Mouse (Mus musculus): ENCODE results near the gene Tubb4b. TPM values are rescaled to one million over a fixed set of nuclear protein-coding genes. Genes with fewer than 3 reads are reported as not detected.

The Tubb4b gene
- total RNA-seq, 2 experiments from 2014 or later = 189 to 229 TPM

DNA sequence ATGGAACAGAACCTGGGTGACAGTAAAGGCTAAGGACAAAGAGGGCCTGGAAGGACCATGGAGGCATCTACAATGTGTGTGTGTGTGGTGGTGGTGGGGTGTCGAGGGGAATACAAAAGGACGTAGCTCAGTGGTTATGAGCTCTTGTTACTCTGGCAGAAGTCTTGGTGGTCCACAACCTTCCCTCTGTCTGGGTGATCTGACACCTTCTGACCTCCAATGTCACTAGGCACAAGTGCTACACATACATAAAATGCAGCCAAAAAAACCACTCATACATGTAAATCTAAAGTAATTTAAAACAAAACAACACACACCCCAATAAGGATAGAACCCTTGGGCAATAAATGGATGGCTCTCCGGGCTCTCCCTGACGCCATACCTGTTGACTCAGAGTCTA lies 2.9 kb upstream of the Tubb4b start:
- no peak for DNase-seq
- intact Hi-C loops (cut with DNase I) = no loop called here

DNA sequence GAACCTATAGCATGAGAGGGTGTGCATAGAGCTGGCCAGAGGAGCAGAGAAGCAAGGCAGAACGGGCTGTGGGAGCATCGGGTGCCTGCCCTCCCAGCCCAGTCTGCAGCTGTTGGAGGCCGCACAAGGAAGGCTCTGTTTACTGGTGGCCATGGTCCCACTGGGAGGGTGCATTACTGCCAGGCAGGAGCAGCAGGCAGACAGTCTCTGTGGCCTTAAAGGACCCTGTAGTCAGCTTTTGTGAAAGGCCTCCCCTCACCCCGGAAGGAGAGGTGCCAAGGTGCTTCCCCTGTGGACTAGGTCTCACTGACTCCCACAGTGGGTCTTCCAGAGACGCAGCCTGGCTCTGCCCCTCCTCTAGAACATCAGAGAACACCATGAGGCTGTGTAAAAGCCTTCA lies 2.4 kb upstream of the Tubb4b start:
- intact Hi-C loops (cut with DNase I) = no loop called here
- DNase-seq = peak; percentile 39 to 40

DNA sequence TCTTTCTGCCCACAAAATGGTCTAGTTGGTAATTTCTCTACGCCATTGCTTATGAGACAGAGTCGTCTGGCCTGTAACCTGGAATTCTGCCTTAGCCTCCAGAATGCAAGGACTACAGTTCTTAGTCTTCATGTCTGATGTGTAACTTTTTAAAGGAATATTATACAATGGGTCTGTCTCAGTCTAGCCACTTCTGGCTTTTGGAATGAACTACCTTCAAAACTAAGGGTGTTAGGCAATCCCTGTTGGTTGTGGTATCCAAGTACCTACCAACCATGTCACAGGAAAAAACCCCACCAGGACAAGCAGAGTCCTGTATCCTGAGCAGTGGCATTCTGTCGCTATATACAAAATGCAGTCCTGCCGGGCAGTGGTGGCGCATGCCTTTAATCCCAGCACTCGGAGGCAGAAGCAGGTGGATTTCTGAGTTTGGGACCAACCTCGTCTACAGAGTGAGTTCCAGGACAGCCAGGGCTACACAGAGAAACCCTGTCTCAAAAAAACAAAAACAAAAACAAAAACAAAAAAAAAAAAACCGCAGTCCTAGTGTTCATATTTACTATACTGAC lies 1.4 kb upstream of the Tubb4b start:
- no peak for DNase-seq
- intact Hi-C loops (cut with DNase I) = no loop called here

DNA sequence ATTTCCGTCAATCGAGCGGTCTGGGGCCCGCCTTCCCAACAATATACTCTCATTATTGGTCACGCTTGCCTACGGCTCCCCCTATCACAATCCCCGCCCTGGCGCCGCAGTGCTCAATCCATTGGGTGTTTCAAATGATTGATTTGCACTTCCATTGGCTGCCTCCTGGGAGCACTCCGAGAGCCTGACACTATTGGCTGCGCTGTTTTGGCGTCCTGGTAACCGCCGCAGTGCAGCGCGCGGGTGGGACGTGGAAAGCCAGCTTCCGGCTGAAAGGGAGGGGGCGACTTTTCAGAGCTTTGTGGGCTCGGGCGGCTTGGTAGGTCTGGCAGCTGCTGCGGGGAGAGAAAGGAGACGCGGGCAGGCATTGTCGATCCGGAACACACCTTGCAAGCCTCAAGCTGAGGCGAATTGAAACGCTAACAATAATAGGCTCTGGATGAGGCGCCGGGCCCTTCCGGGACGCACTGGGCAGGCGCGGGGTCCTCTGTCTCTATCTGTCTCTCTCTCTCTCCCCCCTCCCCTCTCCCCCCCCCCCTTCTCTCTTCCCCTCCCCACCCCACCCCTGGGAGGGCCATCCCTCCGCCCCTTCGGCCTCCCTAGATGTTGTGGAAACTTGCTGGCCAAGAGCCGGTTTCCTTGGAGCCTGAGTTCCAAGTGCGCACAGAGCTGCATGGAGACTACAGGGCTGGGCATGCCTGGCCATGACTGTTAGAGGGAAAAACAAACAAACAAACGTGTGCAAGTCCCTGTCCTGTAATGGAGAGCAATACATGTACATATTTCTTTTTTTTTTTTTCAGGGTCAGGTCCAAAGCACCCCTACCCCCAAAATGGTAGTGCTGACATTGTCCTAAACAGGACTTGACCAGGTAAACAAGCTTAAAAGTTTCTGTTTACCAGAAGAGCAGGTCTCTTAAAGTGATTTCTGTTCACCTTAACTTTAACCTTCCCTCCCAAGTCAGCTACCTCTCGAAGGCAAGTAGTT lies 557 bp upstream of the Tubb4b start:
- peak; percentile 94 to 99 for DNase-seq
- intact Hi-C loops (cut with DNase I) = no loop called here

DNA sequence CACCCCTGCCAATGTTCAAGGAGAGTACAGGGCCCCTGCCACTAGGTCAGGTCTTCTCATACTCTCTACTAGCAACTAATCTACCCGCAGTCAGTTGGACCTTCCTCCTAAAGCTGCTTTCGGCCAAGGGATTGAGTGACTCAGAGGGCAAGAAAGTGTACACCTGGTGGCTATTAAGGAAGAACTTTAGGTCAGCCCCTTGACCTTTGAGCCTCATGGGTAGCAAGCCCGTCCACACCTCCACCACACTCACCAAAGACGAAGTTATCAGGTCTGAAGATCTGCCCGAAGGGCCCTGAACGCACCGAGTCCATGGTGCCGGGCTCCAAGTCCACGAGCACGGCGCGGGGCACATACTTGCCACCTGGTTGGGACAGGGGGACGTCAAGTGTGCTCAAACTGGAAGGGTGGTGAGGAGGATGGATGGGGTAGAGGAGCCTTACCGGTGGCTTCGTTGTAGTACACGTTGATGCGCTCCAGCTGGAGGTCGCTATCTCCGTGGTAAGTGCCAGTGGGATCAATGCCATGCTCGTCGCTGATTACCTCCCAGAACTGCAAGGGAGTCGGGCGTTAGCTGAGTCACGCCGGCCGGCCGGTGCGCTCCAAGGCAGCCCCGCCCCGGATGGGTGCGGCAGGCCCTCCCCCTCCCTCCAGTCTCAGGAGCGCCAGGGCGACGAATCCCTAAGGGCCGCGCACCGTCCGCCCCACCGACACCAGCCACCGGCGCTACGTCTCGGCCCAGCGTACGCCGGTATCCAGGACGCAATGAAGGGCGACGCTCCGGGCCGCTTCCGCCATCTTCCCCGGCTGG lies 616 bp downstream of the Tubb4b start:
- DNase-seq = peak; percentile 72 to 78
- intact Hi-C loops (cut with DNase I) = no loop called here

DNA sequence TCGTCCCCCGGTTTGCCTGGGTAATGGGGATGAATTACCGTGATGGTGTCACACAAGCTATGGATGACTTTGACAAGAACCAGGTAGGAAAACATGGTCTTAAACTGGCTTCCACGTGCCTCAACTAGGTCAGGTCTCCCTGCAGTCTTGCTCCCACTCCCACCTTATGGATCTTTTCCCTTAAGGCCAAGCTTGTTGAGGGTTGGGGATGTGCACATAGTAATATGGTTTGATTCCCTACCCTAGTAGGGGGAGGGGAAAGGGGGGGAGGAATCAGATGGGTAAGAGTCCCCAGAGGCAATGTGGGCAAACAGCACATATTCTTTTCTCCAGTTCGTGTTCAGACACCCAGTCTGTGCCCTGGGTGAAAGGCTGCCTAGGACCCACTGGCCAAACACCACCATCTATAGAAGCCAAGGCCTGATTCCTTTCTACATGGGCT lies 3.1 kb downstream of the Tubb4b start:
- intact Hi-C loops (cut with DNase I) = no loop called here
- no peak for DNase-seq

DNA sequence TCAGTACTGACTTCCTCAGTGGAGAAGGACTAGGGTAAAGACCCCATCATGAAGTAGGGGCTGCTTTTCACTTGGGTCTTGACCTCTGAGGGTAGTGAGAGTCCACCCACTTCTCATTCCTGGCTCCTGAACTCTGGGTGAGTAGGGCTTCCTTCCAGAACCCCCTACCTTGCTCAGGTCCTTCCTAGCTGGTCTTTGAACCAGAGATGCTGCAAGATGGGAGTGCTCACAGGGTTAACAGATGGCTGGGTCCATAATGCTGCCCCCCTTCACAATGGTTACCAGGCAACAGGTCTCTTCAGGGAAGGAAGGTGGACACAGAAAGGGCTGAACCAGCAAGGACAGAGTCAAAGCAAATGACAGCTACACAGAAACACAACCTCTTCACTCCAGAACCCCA lies 6.1 kb downstream of the Tubb4b start, which contains the start of gene Fam166a:
Gene Fam166a, plus strand, starts transcription at position 301 of the 400 bp plus-strand sequence.
- DNase-seq = no peak
- intact Hi-C loops (cut with DNase I) = no loop called here

DNA sequence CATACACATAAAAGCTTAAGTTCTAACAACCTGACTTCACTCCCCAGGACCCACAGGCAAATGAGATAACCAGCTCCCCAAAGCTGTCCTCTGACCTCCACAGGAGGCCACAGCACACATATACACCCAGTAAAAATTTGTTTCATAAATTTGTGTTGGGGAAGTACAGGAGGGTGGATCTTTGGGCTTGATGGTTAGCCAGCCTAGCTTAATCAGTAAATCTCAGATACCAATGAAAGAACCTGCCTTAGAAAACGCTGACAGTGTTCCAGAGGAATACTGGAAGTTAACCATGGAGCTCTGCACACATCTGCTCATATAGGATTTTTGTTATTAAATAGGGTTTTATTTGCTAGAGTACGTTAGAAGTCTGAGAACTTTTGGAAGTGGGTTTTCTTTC lies 6.8 kb downstream of the Tubb4b start:
- intact Hi-C loops (cut with DNase I) = no loop called here
- DNase-seq = no peak

DNA sequence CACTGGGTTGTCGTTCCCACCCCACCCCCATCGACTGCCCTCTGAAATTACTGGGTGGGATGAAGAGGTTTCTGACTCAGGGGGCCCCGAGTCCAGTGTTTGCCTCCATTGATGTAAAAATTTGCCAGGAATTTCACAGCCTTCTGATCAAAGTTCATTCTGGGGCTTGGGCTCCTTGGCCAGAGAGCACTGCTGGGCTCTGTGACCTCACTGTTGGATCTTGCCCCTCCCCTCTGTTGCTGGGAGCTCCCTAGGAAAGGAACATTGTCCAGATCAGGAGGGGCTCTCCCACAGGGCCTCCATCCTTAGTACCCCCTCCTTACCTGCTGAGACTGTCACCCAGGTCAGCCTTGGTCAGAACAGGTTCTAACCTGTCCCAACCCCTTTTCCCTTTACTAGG lies 10.1 kb downstream of the Tubb4b start, which contains the start of gene Stpg3:
Gene Stpg3, minus strand, starts transcription at position 194 of the 400 bp plus-strand sequence.
- intact Hi-C loops (cut with DNase I) = no loop called here
- DNase-seq = no peak

DNA sequence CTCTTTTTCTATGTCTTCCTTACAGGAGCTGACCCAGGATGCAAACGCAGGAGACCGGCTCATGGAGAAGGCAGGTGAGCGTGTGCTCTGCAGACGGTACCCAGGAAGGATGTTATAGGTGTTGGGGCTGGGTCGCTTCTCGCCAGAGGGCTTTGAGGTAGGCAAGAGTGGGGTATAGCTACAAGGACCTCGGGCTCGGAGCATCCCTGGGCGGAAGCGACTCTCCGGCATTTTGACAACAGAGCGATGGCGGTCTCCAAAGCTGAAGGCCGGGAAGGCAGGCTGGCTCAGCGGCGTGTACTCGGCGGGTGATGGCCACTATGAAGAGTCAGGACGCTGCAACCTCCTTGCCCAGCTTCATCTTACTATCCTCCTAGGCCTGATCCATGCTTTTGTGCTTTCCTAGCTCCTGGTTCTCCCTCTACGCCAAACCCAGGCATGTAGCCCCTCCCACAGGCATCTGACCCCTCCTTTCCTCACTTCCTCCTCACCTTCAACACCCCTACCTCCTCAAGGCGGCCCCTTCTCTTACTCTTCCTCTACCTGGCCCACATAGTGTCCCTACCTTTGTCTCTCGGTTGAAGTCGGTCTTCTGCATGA lies 11.1 kb downstream of the Tubb4b start:
- intact Hi-C loops (cut with DNase I) = no loop called here
- DNase-seq = no peak

DNA sequence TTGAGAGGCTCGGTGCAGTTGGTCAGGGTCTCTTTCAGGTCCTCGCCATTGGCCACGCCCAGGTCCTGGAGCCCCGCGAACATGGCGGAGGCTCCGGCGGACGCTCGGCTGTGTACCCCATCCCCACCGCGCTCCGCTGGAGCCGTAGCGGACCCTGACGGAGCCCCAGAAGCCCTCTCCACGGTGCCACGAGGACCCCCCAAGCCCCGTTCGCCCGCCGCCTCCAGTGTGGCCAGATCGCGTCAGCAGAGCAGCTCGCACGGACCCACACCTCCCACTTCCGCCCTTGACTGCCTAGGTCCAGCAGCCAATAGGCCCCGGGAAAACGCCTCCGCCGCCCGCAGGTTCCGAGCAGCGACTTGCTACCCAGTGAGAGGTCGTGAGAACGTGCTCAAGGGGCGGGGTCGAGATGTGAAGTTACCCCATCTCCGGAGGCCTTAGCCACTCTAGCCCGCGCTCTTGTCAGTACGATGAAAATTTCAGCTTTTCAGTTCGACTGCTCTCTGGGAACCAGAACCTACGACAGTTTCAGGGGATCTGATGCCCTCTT lies 13.3 kb downstream of the Tubb4b start, which contains the start of gene Nelfb:
Gene Nelfb, minus strand, starts transcription at position 369 of the 550 bp plus-strand sequence.
- peak; percentile 89 to 92 for DNase-seq
- intact Hi-C loops (cut with DNase I) = no loop called here

DNA sequence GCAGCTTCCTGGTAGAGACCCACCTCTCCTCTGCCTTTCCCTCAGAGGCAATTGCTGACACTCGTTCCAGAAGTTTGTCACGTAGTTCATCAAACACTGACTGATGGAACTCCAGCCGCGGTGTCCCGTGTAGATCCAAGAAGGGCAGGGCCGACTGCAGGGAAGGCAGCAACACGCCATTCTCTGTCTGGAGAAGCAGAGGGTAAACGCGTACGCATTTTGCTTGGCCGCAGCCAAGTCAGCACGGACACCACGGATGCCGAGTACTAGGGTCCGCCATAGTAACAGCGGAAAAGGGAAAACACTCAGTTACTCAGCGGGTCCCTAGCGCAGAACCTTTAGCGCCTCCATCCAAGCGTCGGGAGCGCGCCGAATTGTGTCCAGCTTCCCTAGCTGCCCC lies 13.8 kb downstream of the Tubb4b start:
- intact Hi-C loops (cut with DNase I) = no loop called here
- DNase-seq = no peak

DNA sequence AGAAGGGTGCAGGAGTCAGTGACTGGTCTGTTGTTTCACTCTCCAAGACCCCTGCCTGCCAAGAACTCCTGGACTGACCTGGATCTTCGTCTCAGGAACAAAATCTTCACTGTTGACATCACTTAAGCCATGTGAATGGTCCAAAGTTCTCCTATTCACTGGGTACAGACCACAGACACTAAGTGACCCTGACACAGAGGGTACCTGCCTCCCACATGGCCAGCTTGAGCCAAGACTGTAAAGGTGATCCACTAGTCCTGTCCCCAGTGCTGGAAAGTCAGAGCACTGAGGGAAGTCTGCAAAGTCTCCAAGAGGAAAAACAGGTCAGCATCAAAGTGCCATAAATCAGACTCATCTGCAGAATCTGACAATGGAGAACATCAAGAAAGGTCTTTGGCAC lies 16.9 kb downstream of the Tubb4b start:
- no peak for DNase-seq
- intact Hi-C loops (cut with DNase I) = no loop called here

DNA sequence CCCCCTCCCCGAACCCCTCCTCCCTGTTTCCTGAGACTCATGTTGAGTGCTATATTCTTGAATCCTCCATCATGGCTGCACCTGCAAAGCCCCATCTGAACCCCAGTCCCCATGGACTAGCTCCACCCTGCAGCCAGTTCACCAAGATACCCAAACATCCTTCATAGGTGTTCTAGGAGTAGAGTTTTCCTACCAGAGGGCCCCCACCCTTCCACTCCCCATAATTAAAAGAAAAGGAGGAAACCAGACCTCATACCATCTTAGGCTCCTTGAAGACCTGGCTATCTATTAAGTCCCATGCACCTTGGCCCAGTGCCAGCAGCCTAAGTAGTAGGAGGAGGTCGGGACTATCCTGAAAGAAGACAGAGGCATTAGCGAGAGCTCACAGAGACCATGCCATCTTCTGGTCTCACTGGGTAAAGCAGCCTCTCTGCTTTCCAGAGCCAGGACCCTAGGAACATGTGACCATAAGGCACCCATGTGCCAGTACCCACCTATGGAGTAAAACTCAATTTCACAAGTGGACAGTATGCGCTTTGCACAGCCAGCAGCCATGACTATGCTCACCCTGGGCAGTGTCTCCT lies 20.8 kb downstream of the Tubb4b start:
- intact Hi-C loops (cut with DNase I) = no loop called here
- DNase-seq = no peak

DNA sequence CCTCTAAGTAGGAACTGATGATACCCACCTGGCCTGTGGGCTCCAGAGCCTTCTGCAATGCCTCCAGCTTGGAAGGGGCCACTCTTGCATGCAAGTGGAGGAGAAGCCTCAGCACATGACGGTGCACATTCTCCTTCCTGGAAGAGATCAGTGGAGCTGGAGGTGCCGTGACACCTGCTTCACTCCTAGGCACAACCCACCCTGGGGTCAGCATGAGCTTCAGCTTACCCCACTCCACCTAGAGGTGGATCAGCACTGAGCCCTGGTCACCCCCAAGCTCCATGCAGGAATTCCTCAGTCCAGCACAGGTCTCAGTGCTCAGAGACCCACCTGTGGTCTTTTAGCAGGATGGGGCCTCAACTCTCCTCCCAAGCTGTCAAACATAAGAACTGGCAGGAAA lies 23.9 kb downstream of the Tubb4b start:
- DNase-seq = no peak
- intact Hi-C loops (cut with DNase I) = no loop called here

DNA sequence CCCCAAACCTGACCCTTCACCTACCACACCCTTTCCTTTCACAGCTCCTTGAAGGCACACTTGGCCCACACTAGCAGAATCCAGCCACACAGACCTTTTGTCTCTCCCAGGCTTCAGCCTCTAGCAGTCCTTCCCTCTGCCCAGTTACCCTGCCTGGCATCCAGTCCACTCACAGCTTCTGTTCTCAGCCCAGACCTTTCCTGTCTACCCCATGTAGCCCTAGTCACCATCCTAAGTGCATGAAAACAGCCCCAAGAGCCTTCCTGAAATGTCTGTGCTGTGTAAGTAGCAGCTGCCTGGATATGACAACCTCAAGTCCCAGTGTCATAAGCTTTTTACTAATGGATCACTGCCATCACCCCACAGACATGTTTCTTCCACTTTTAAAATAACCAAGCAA lies 26.6 kb downstream of the Tubb4b start:
- intact Hi-C loops (cut with DNase I) = no loop called here
- no peak for DNase-seq

DNA sequence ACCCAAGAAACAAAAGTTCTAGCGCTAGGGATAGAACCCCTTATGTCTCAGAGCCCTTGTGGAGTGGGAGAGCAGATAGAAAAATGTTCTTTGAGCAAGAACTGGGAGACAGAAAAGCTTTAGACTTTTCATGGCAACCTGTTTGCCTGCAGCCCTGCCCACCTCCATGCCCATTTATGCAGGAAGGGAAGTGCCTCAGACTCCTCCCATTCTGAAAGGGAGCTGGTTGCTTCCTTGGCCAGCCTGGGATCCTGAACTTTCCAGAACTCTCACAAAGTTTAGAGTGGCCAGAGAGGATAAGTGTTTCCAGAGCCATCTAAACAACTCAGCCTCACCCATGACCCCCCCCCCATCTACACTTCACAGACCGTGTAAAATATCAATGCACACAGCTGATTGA lies 27.3 kb downstream of the Tubb4b start:
- intact Hi-C loops (cut with DNase I) = no loop called here
- DNase-seq = no peak

DNA sequence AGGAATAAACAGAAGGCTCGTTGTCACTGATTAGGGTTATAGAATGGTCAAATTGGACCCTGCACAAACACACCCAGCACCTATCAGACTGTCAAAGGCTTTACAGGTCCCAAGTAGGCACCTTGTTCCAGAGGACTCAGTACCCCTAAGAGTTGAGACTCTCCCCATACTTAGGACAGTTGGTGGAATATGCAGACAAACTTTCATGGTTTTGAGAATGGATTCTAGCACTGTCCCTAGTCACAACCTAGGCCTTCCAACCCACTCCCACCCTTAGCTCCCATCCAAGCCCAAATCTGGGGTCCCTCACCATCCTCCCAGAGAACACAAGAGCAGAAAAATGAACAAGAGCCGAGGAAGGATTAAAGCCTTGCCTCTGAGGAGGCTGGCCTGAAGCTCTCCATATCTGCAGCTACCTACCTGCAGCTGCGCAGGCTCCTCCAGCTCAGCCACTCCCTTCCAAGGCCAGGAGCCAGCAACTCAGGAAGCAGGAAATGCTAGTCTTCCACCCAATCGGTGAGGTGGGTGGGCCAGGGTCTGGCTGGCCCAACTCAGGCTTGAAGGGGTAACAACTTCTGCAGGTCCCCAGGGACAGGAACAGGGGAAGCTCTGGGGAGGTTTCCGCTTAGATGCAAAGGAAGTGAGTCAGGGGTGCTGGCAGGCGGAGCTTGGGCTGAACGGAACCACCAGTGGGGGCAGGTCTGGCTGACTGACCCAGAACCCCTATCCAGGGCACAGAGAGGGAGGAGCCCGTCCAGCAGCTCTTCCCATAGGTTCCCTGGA lies 28.1 kb downstream of the Tubb4b start, which contains the start of gene Tor4a:
Gene Tor4a, minus strand, starts transcription at position 715 of the 783 bp plus-strand sequence.
- peak; percentile 55 to 64 for DNase-seq
- intact Hi-C loops (cut with DNase I) = no loop called here
